In genomic region chr4:136649480-136650196, GRCm38 (mm10) we compare ENCODE assay signal across 9 mouse cellular contexts. TPM values are rescaled to one million over a fixed set of nuclear protein-coding genes. Genes with fewer than 3 reads are reported as not detected.
A peak's percentile ranks its signal among the peaks of the same experiment; 100 is the strongest.
DNase-seq lines count a peak whose midpoint lies in the region; ATAC-seq and TF ChIP-seq lines count a peak whose summit lies in the region.
"Had no signal": no experiment of that assay in that cellular context is flagged by ENCODE, and none has a peak within 500 bp of the region (broad histone marks: within the 10 kb centered on the region; RNA-seq: fewer than 3 reads in every experiment).

No protein-coding gene starts in this region.

- no peak for ATAC-seq in forebrain, embryonic 15.5 days (replicated peaks)
- no peak for ATAC-seq in forebrain, embryonic 14.5 days
- no peak for ATAC-seq in liver, embryonic 12.5 days
- no peak for ATAC-seq in liver, postnatal 0 days
- ATAC-seq in intestine, embryonic 15.5 days, result peak; percentile 72
- ATAC-seq: CD4-positive, CD25-positive, alpha-beta regulatory T cell, adult 4 months had no signal

- 0 out of 2 replicates have a peak overlapping the region, but pooled peaks have one; percentile 23 for H3K27ac ChIP-seq in forebrain, embryonic 15.5 days (replicated peaks)
- H3K27ac ChIP-seq in forebrain, embryonic 14.5 days (ENCODE audit: low read depth, low read length), result no peak overlapping the region; the same call in 1 of the 2 replicates
- no peak overlapping the region for H3K27ac ChIP-seq in liver, embryonic 12.5 days
- no peak overlapping the region for H3K27ac ChIP-seq in liver, postnatal 0 days (ENCODE audit: low read depth)
- 0 out of 2 replicates have a peak overlapping the region, but pooled peaks have one; percentile 44 for H3K27ac ChIP-seq in intestine, embryonic 15.5 days

- TF ChIP-seq EP300 in liver, postnatal 0 days (IDR thresholded peaks at IDR 0.05; ENCODE audit: low read depth), result no peak

- H3K4me3 ChIP-seq in forebrain, embryonic 15.5 days, result no peak overlapping the region
- no peak overlapping the region for H3K4me3 ChIP-seq in forebrain, embryonic 14.5 days (ENCODE audit: low read depth, low read length)
- H3K4me3 ChIP-seq in liver, embryonic 12.5 days, result no peak overlapping the region
- no peak overlapping the region for H3K4me3 ChIP-seq in liver, postnatal 0 days (ENCODE audit: low read depth, low read length)
- H3K4me3 ChIP-seq in intestine, embryonic 15.5 days (replicated peaks), result no peak overlapping the region

- H3K4me2 ChIP-seq in forebrain, embryonic 15.5 days (replicated peaks), result no peak overlapping the region
- no peak overlapping the region for H3K4me2 ChIP-seq in forebrain, embryonic 14.5 days (ENCODE audit: low read length)
- H3K4me2 ChIP-seq in liver, embryonic 12.5 days, result peak overlapping the region; percentile 20
- H3K4me2 ChIP-seq in liver, postnatal 0 days (ENCODE audit: low read depth, low read length), result no peak overlapping the region
- peak overlapping the region; percentile 46 for H3K4me2 ChIP-seq in intestine, embryonic 15.5 days (replicated peaks)

- H3K27me3 ChIP-seq in forebrain, embryonic 15.5 days, result no peaks in the 10 kb centered on the region
- H3K27me3 ChIP-seq in forebrain, embryonic 14.5 days (replicated peaks; ENCODE audit: control insufficient read depth, insufficient read depth, low read length), result no peaks in the 10 kb centered on the region
- H3K27me3 ChIP-seq in liver, embryonic 12.5 days (replicated peaks), result peaks cover 3% of the 10 kb centered on the region; the same call in 1 of the 2 replicates
- no peaks in the 10 kb centered on the region for H3K27me3 ChIP-seq in liver, postnatal 0 days (ENCODE audit: insufficient read depth, low read length)
- H3K27me3 ChIP-seq in intestine, embryonic 15.5 days (replicated peaks), result no peaks in the 10 kb centered on the region

- peaks cover 3% of the 10 kb centered on the region; the same call in 1 of the 2 replicates for H3K36me3 ChIP-seq in forebrain, embryonic 15.5 days
- peaks cover 19% of the 10 kb centered on the region for H3K36me3 ChIP-seq in forebrain, embryonic 14.5 days (ENCODE audit: control insufficient read depth, insufficient read depth, low read length)
- H3K36me3 ChIP-seq in liver, embryonic 12.5 days, result no peaks in the 10 kb centered on the region
- H3K36me3 ChIP-seq in liver, postnatal 0 days (replicated peaks; ENCODE audit: insufficient read depth, low read length), result no peaks in the 10 kb centered on the region
- 0 out of 2 replicates have a peak, but pooled peaks cover 5% of the 10 kb centered on the region for H3K36me3 ChIP-seq in intestine, embryonic 15.5 days

- peaks cover 20% of the 10 kb centered on the region for H3K4me1 ChIP-seq in forebrain, embryonic 15.5 days
- H3K4me1 ChIP-seq in forebrain, embryonic 14.5 days (ENCODE audit: control insufficient read depth, insufficient read depth, low read length), result peaks cover 14% of the 10 kb centered on the region
- H3K4me1 ChIP-seq in liver, embryonic 12.5 days, result peaks cover 35% of the 10 kb centered on the region
- H3K4me1 ChIP-seq in liver, postnatal 0 days (ENCODE audit: insufficient read depth), result no peaks in the 10 kb centered on the region
- H3K4me1 ChIP-seq in intestine, embryonic 15.5 days (replicated peaks), result peaks cover 9% of the 10 kb centered on the region

- no peak overlapping the region for H3K9ac ChIP-seq in forebrain, embryonic 15.5 days (replicated peaks)
- no peak overlapping the region for H3K9ac ChIP-seq in forebrain, embryonic 14.5 days (ENCODE audit: low read length)
- H3K9ac ChIP-seq in liver, embryonic 12.5 days, result no peak overlapping the region
- no peak overlapping the region for H3K9ac ChIP-seq in liver, postnatal 0 days (replicated peaks)
- H3K9ac ChIP-seq in intestine, embryonic 15.5 days, result 0 out of 2 replicates have a peak overlapping the region, but pooled peaks have one; percentile 0

- 38% methylated on average over 13 of the region's 13 CpGs for WGBS in forebrain, embryonic 15.5 days
- WGBS in forebrain, embryonic 14.5 days, result 41% methylated on average over 13 of the region's 13 CpGs
- 30% methylated on average over 13 of the region's 13 CpGs for WGBS in liver, embryonic 12.5 days (ENCODE audit: insufficient replicate concordance)
- 43% methylated on average over 13 of the region's 13 CpGs for WGBS in liver, postnatal 0 days (ENCODE audit: insufficient replicate concordance)
- WGBS in intestine, embryonic 15.5 days, result 39% methylated on average over 13 of the region's 13 CpGs

- TF ChIP-seq CTCF in liver, postnatal 0 days (IDR thresholded peaks at IDR 0.05; ENCODE audit: low read depth), result no peak

- H3K9me3 ChIP-seq in forebrain, embryonic 15.5 days, result no peaks in the 10 kb centered on the region
- H3K9me3 ChIP-seq in forebrain, embryonic 14.5 days (replicated peaks; ENCODE audit: control insufficient read depth, low read length), result peaks cover 5% of the 10 kb centered on the region; the same call in 1 of the 2 replicates
- H3K9me3 ChIP-seq in liver, embryonic 12.5 days (replicated peaks), result no peaks in the 10 kb centered on the region
- no peaks in the 10 kb centered on the region for H3K9me3 ChIP-seq in liver, postnatal 0 days (ENCODE audit: low read length)
- no peaks in the 10 kb centered on the region for H3K9me3 ChIP-seq in intestine, embryonic 15.5 days

- DNase-seq in forebrain, embryonic 14.5 days (ENCODE audit: low spot score), result no peak
- DNase-seq in liver, postnatal 0 days, result no peak
- peak; percentile 20 for DNase-seq in neural tube, embryonic 10.5 days (ENCODE audit: extremely low spot score, low spot score)
- DNase-seq in adrenal gland, postnatal 10 days, result no peak
- DNase-seq in T-cell, adult 2 months (ENCODE audit: low spot score), result no peak

RNA-seq across cellular contexts. Expression of gene Lactbl1, which starts 27.2 kb away (rescaled TPM):
- 0.05 TPM in 1 of 2 replicates, not detected in the other for polyA plus RNA-seq in forebrain, embryonic 15.5 days (2015; fragmentation: Nextera tagmentation; extraction: Ambion mirVana)
- 0.10 TPM in 1 of 2 replicates, not detected in the other for polyA plus RNA-seq in forebrain, embryonic 14.5 days (2014; fragmentation: Nextera tagmentation; extraction: Ambion mirVana)
- polyA plus RNA-seq in liver, embryonic 12.5 days (2016; fragmentation: Nextera tagmentation; extraction: Ambion mirVana), result not detected in 2 replicates
- polyA plus RNA-seq in liver, postnatal 0 days (2015; fragmentation: Nextera tagmentation; extraction: Ambion mirVana), result not detected in 2 replicates
- not detected in 2 replicates for polyA plus RNA-seq in intestine, embryonic 15.5 days (2015; fragmentation: Nextera tagmentation; extraction: Ambion mirVana)
- total RNA-seq in adrenal gland, postnatal 10 days (2021), result not detected

RNA-seq across cellular contexts. Expression of gene Tex46, which starts 39.4 kb away (rescaled TPM):
- not detected in 2 replicates for polyA plus RNA-seq in forebrain, embryonic 15.5 days (2015; fragmentation: Nextera tagmentation; extraction: Ambion mirVana)
- polyA plus RNA-seq in forebrain, embryonic 14.5 days (2014; fragmentation: Nextera tagmentation; extraction: Ambion mirVana), result not detected in 2 replicates
- polyA plus RNA-seq in liver, embryonic 12.5 days (2016; fragmentation: Nextera tagmentation; extraction: Ambion mirVana), result not detected in 2 replicates
- polyA plus RNA-seq in liver, postnatal 0 days (2015; fragmentation: Nextera tagmentation; extraction: Ambion mirVana), result not detected in 2 replicates
- not detected in 2 replicates for polyA plus RNA-seq in intestine, embryonic 15.5 days (2015; fragmentation: Nextera tagmentation; extraction: Ambion mirVana)
- not detected for total RNA-seq in adrenal gland, postnatal 10 days (2021)
- polyA plus RNA-seq: CD4-positive, CD25-positive, alpha-beta regulatory T cell, adult 4 months had no signal

RNA-seq across cellular contexts. Expression of gene Kdm1a, which starts 47.1 kb away (rescaled TPM):
- polyA plus RNA-seq in forebrain, embryonic 15.5 days (2015; fragmentation: Nextera tagmentation; extraction: Ambion mirVana), result 94.3 and 108 TPM in 2 replicates
- 103 TPM in 2 replicates for polyA plus RNA-seq in forebrain, embryonic 14.5 days (2014; fragmentation: Nextera tagmentation; extraction: Ambion mirVana)
- 31.3 and 31.9 TPM in 2 replicates for polyA plus RNA-seq in liver, embryonic 12.5 days (2016; fragmentation: Nextera tagmentation; extraction: Ambion mirVana)
- 6.3 and 6.8 TPM in 2 replicates for polyA plus RNA-seq in liver, postnatal 0 days (2015; fragmentation: Nextera tagmentation; extraction: Ambion mirVana)
- 29.6 and 31.4 TPM in 2 replicates for polyA plus RNA-seq in intestine, embryonic 15.5 days (2015; fragmentation: Nextera tagmentation; extraction: Ambion mirVana)
- 10 to 100 TPM; 40.7 to 52.3 TPM for total RNA-seq in adrenal gland, postnatal 10 days (2021)

Comparison
In these comparisons a context has a peak if more than half of its experiments do, and no peak if none do; other contexts are left out.
1. H3K27ac ChIP-seq: peak in forebrain, embryonic 15.5 days (single experiment) and intestine, embryonic 15.5 days (single experiment); none in forebrain, embryonic 14.5 days (single experiment), liver, embryonic 12.5 days (single experiment) and liver, postnatal 0 days (single experiment).
2. H3K4me2 ChIP-seq: peak in liver, embryonic 12.5 days (single experiment) and intestine, embryonic 15.5 days (single experiment); none in forebrain, embryonic 15.5 days (single experiment), forebrain, embryonic 14.5 days (single experiment) and liver, postnatal 0 days (single experiment).